Mouse (Mus musculus) CH12.LX (cell line): ENCODE results near the gene Themis. TPM values are rescaled to one million over a fixed set of nuclear protein-coding genes. Genes with fewer than 3 reads are reported as not detected.

Experiments
- DNase-seq: peaks from one replicate; pipeline ENCODE4 v3.0.0-alpha.2; 2013; ENCODE audit errors: extremely low read depth
- H3K27ac ChIP-seq: 2 replicates; pipeline ENCODE4 v1.5.1; 2012; ENCODE audit warnings: low read depth, mild to moderate bottlenecking, control low read depth, moderate library complexity; ENCODE audit not compliant: insufficient read depth
- H3K27me3 ChIP-seq: replicated peaks from 2 replicates; pipeline ENCODE3; 2012; ENCODE audit warnings: inconsistent platforms
- H3K36me3 ChIP-seq, 2 experiments: replicated peaks in 1 of 2; 2 replicates each; pipeline versions ENCODE3 to v1.6.1; 2012; ENCODE audit warnings: inconsistent platforms in 1 of 2, low read length in 1 of 2, mild to moderate bottlenecking in 1 of 2, mixed read lengths in 1 of 2, moderate library complexity in 1 of 2; ENCODE audit not compliant: control insufficient read depth in 1 of 2, insufficient read depth in 1 of 2
- H3K4me1 ChIP-seq, 2 experiments: 2 replicates each; pipeline ENCODE4 v1.6.1; 2012; ENCODE audit warnings: inconsistent platforms in 1 of 2, moderate library complexity in 1 of 2; ENCODE audit not compliant: insufficient read depth in 2 of 2, control insufficient read depth in 1 of 2
- H3K4me2 ChIP-seq: 2 replicates; pipeline ENCODE4 v1.6.1; 2012; ENCODE audit warnings: low read depth, mild to moderate bottlenecking, control low read depth; ENCODE audit not compliant: poor library complexity, insufficient read depth, severe bottlenecking
- H3K4me3 ChIP-seq, 3 experiments: fragments of 150-350 bp in 1 of 3; sonication (generic) in 1 of 3; replicated peaks in 1 of 3; 2 replicates each; pipeline versions ENCODE3 to v1.5.1; 2011 to 2012; ENCODE audit warnings: low read depth in 2 of 3, low read length in 2 of 3, mild to moderate bottlenecking in 2 of 3, moderate library complexity in 2 of 3, control low read depth in 1 of 3, improper control_type of control experiment in 1 of 3, inconsistent platforms in 1 of 3, mixed read lengths in 1 of 3; ENCODE audit not compliant: poor library complexity in 1 of 3
- H3K79me2 ChIP-seq: replicated peaks from 2 replicates; pipeline ENCODE4 v1.6.1; 2012; ENCODE audit warnings: mild to moderate bottlenecking, moderate library complexity; ENCODE audit not compliant: control insufficient read depth, poor library complexity, insufficient read depth, severe bottlenecking; ENCODE audit errors: extremely low read depth
- H3K9ac ChIP-seq: 2 replicates; pipeline ENCODE4 v1.6.1; 2012; ENCODE audit warnings: low read depth, mild to moderate bottlenecking, control low read depth, moderate library complexity; ENCODE audit not compliant: insufficient read depth
- H3K9me3 ChIP-seq: replicated peaks from 2 replicates; pipeline ENCODE3; 2012; ENCODE audit warnings: low read length, inconsistent platforms, mixed read lengths
- BHLHE40 ChIP-seq: IDR thresholded peaks from 2 replicates; pipeline ENCODE4 v1.6.1; 2011; ENCODE audit warnings: mild to moderate bottlenecking, low read depth, low read length, improper control_type of control experiment
- CHD1 ChIP-seq: IDR thresholded peaks from 2 replicates; pipeline ENCODE4 v1.6.1; 2012; ENCODE audit warnings: low read depth, low read length, improper control_type of control experiment, inconsistent platforms
- CTCF ChIP-seq, 2 experiments: IDR thresholded peaks in 1 of 2; conservative IDR thresholded peaks in 1 of 2; 2 replicates each; pipeline ENCODE4 v1.5.1; 2011 to 2012; ENCODE audit warnings: low read depth in 2 of 2, low read length in 2 of 2, improper control_type of control experiment in 1 of 2, inconsistent platforms in 1 of 2, mild to moderate bottlenecking in 1 of 2, moderate library complexity in 1 of 2
- ELF1 ChIP-seq: IDR thresholded peaks from 2 replicates; pipeline ENCODE4 v1.6.1; 2014; ENCODE audit warnings: low read depth, mild to moderate bottlenecking, inconsistent platforms, low read length, improper control_type of control experiment
- ETS1 ChIP-seq: conservative IDR thresholded peaks from 2 replicates; pipeline ENCODE4 v1.6.1; 2012; ENCODE audit warnings: low read depth, mild to moderate bottlenecking, inconsistent platforms, low read length, improper control_type of control experiment, moderate library complexity
- GABPA ChIP-seq: IDR thresholded peaks from 2 replicates; pipeline ENCODE4 v1.6.1; 2012; ENCODE audit warnings: low read depth, low read length, improper control_type of control experiment, inconsistent platforms; ENCODE audit not compliant: insufficient replicate concordance
- JUND ChIP-seq: conservative IDR thresholded peaks from 2 replicates; pipeline ENCODE4 v1.6.1; 2011; ENCODE audit warnings: low read depth, low read length, improper control_type of control experiment
- MAFK ChIP-seq: IDR thresholded peaks from 2 replicates; pipeline ENCODE4 v1.6.1; 2011; ENCODE audit warnings: low read length, improper control_type of control experiment; ENCODE audit not compliant: insufficient replicate concordance
- MAZ ChIP-seq: IDR thresholded peaks from 2 replicates; pipeline ENCODE4 v1.6.1; 2012; ENCODE audit warnings: low read depth, mild to moderate bottlenecking, inconsistent platforms, low read length, improper control_type of control experiment, moderate library complexity
- MEF2A ChIP-seq: IDR thresholded peaks from 2 replicates; pipeline ENCODE4 v1.6.1; 2014; ENCODE audit warnings: low read depth, mild to moderate bottlenecking, inconsistent platforms, low read length, improper control_type of control experiment, borderline replicate concordance
- MXI1 ChIP-seq: IDR thresholded peaks from 2 replicates; pipeline ENCODE4 v1.6.1; 2011; ENCODE audit warnings: mild to moderate bottlenecking, low read depth, low read length, improper control_type of control experiment
- MYC ChIP-seq: IDR thresholded peaks from 2 replicates; pipeline ENCODE4 v1.6.1; 2011; ENCODE audit warnings: low read depth, mild to moderate bottlenecking, improper control_type of control experiment, low read length
- RAD21 ChIP-seq: IDR thresholded peaks from 2 replicates; pipeline ENCODE4 v1.6.1; 2011; ENCODE audit warnings: low read depth, mild to moderate bottlenecking, low read length, improper control_type of control experiment, moderate library complexity
- RCOR1 ChIP-seq: conservative IDR thresholded peaks from 2 replicates; pipeline ENCODE4 v1.6.1; 2012; ENCODE audit warnings: low read depth, mild to moderate bottlenecking, inconsistent platforms, low read length, improper control_type of control experiment
- SIN3A ChIP-seq: IDR thresholded peaks from 2 replicates; pipeline ENCODE4 v1.6.1; 2012; ENCODE audit warnings: low read length, improper control_type of control experiment, inconsistent platforms
- SMC3 ChIP-seq: IDR thresholded peaks from 2 replicates; pipeline ENCODE4 v1.6.1; 2011; ENCODE audit warnings: low read depth, low read length, improper control_type of control experiment
- TBP ChIP-seq: conservative IDR thresholded peaks from 2 replicates; pipeline ENCODE4 v1.6.1; 2011; ENCODE audit warnings: low read depth, low read length, improper control_type of control experiment
- TCF12 ChIP-seq: IDR thresholded peaks from 2 replicates; pipeline ENCODE4 v1.6.1; 2014; ENCODE audit warnings: low read depth, mild to moderate bottlenecking, inconsistent platforms, low read length, improper control_type of control experiment
- UBTF ChIP-seq: IDR thresholded peaks from 2 replicates; pipeline ENCODE4 v1.6.1; 2012; ENCODE audit warnings: low read depth, mild to moderate bottlenecking, inconsistent platforms, low read length, improper control_type of control experiment, moderate library complexity
- USF2 ChIP-seq: conservative IDR thresholded peaks from 2 replicates; pipeline ENCODE4 v1.6.1; 2011; ENCODE audit warnings: low read depth, low read length, improper control_type of control experiment
- dilution Hi-C: fragments of 300-500 bp; cut with MboI; formaldehyde crosslinking; loops from 2 replicates; pipeline ENCODE4 v1.14.3; 2020; ENCODE audit warnings: low sequenced_read_pairs; ENCODE audit not compliant: extremely low pct_unique_long_range_greater_than_20kb, extremely low pct_ligation_motif_present
- in situ Hi-C: fragments of 300-500 bp; cut with MboI; formaldehyde crosslinking; loops from 3 replicates; pipeline ENCODE4 v1.14.3; 2019; ENCODE audit warnings: low sequenced_read_pairs, low pct_ligation_motif_present, low pct_unique_long_range_greater_than_20kb, mixed read lengths
- polyA plus RNA-seq: library from polyadenylated mRNA; unstranded; fragments of >175 nt; gene quantifications from 2 replicates; pipeline ENCODE4 v1.2.1, GENCODE M21; 2012; ENCODE audit warnings: low read depth; ENCODE audit not compliant: insufficient read length
- total RNA-seq, 2 experiments: library from RNA; depleted of rRNA; stranded (reverse); fragments of 300-350 nt in 1 of 2; fragments of >200 nt in 1 of 2; gene quantifications; 2 replicates each; pipeline ENCODE4 v1.2.3; 2012 to 2014

Gene Themis
- total and polyA plus RNA-seq, 3 experiments = not detected

- no peak for TF ChIP-seq UBTF
- TF ChIP-seq RAD21 = peak; percentile 56
- TF ChIP-seq CTCF (conservative IDR thresholded peaks at IDR 0.05 in 1 of 2, IDR thresholded peaks at IDR 0.05 in 1 of 2; ENCODE audit: low read depth in 2 of 2, low read length in 2 of 2) = peak; percentile 64 to 85
- TF ChIP-seq MAZ = no peak
- no peak for TF ChIP-seq ETS1
- TF ChIP-seq SMC3 = peak; percentile 41
- TF ChIP-seq, all 38 proteins: peak for 3
- H3K79me2 ChIP-seq = no peaks in the 10 kb centered on the region
- H3K9ac ChIP-seq = no peak overlapping the region
- no peaks in the 10 kb centered on the region for H3K9me3 ChIP-seq
- DNase-seq = peak; percentile 59
- no peaks in the 10 kb centered on the region for H3K27me3 ChIP-seq
- H3K36me3 ChIP-seq = no peaks in the 10 kb centered on the region
- no peaks in the 10 kb centered on the region; a peak in 1 of 4 replicates for H3K4me1 ChIP-seq
- no peak overlapping the region for H3K27ac ChIP-seq
- no peak overlapping the region for H3K4me3 ChIP-seq
- in situ Hi-C loops = no loop called here
- dilution Hi-C loops = no loop called here
- H3K4me2 ChIP-seq = no peak overlapping the region
Measured at GRCm38 (mm10) chr10:28843755-28844717, 175.9 kb downstream of the Themis start.

GRCm38 (mm10) chr10:28856154-28856553 lies 188.0 kb downstream of the Themis start:
- in situ Hi-C loops (no loop called here), dilution Hi-C loops (no loop called here)
- H3K36me3 ChIP-seq = no peaks in the 10 kb centered on the region
- H3K4me1 ChIP-seq = no peaks in the 10 kb centered on the region
- H3K9me3 ChIP-seq = no peaks in the 10 kb centered on the region
- no peak overlapping the region for H3K4me2 ChIP-seq
- H3K27me3 ChIP-seq = no peaks in the 10 kb centered on the region
- DNase-seq = no peak
- H3K79me2 ChIP-seq = no peaks in the 10 kb centered on the region
- no peak overlapping the region for H3K9ac ChIP-seq
- no peak for TF ChIP-seq USF2
- TF ChIP-seq ETS1 = no peak
- no peak for TF ChIP-seq CTCF (conservative IDR thresholded peaks at IDR 0.05 in 1 of 2, IDR thresholded peaks at IDR 0.05 in 1 of 2; ENCODE audit: low read depth in 2 of 2, low read length in 2 of 2)
- no peak for TF ChIP-seq SIN3A
- TF ChIP-seq TCF12 = no peak
- no peak for TF ChIP-seq MYC
- no peak for TF ChIP-seq MEF2A
- no peak for TF ChIP-seq BHLHE40
- TF ChIP-seq MXI1 = no peak
- TF ChIP-seq MAFK = no peak
- no peak for TF ChIP-seq JUND
- TF ChIP-seq CHD1 = no peak
- no peak for TF ChIP-seq TBP
- TF ChIP-seq ELF1 = no peak
- TF ChIP-seq RCOR1 = no peak
- no peak for TF ChIP-seq GABPA
- no peak for TF ChIP-seq SMC3
- no peak overlapping the region for H3K4me3 ChIP-seq
- no peak overlapping the region for H3K27ac ChIP-seq
